Mouse (Mus musculus) thymus, adult 2 months (tissue): Measurements from ENCODE around the gene Rad51b. TPM values are rescaled to one million over a fixed set of nuclear protein-coding genes. Genes with fewer than 3 reads are reported as not detected.

ENCODE experiments used
- DNase-seq: peaks from one replicate; pipeline ENCODE4 v3.0.0; 2021
- H3K27ac ChIP-seq: fragments of 200-500 bp; 2 replicates; pipeline ENCODE4 v1.5.1; 2012; ENCODE audit warnings: low read length, control low read depth; ENCODE audit not compliant: control insufficient read depth, insufficient read depth
- H3K27me3 ChIP-seq: fragments of 200-500 bp; 2 replicates; pipeline ENCODE4 v1.6.1; 2012; ENCODE audit warnings: mild to moderate bottlenecking, low read length, moderate library complexity, mixed read lengths; ENCODE audit not compliant: control insufficient read depth, insufficient read depth
- H3K36me3 ChIP-seq: fragments of 200-500 bp; 2 replicates; pipeline ENCODE4 v1.6.1; 2012; ENCODE audit warnings: mild to moderate bottlenecking, low read length, moderate library complexity; ENCODE audit not compliant: control insufficient read depth, insufficient read depth
- H3K4me1 ChIP-seq: fragments of 200-500 bp; replicated peaks from 2 replicates; pipeline ENCODE4 v1.6.1; 2012; ENCODE audit warnings: low read length; ENCODE audit not compliant: control insufficient read depth, insufficient read depth
- H3K4me3 ChIP-seq: fragments of 200-500 bp; 2 replicates; pipeline ENCODE4 v1.5.1; 2012; ENCODE audit warnings: mild to moderate bottlenecking, low read length, control low read depth, moderate library complexity; ENCODE audit not compliant: control insufficient read depth, insufficient read depth
- CTCF ChIP-seq: fragments of 200-500 bp; IDR thresholded peaks from 2 replicates; pipeline ENCODE4 v1.5.1; 2012; ENCODE audit warnings: mild to moderate bottlenecking, control low read depth, low read length, moderate library complexity, borderline replicate concordance; ENCODE audit not compliant: control insufficient read depth, poor library complexity, insufficient read depth; ENCODE audit errors: extremely low read depth
- POLR2A ChIP-seq: fragments of 200-500 bp; IDR thresholded peaks from 2 replicates; pipeline ENCODE4 v1.6.1; 2012; ENCODE audit warnings: mild to moderate bottlenecking, low read length, control low read depth, moderate library complexity; ENCODE audit not compliant: control insufficient read depth, poor library complexity, insufficient read depth; ENCODE audit errors: extremely low read depth
- WGBS: fragments of 180-500 bp; shearing (Covaris S2); methylation state at CpG from one replicate; pipeline ENCODE4 v1.1.7; 2018; 5-methylcytosine and 5-hydroxymethylcytosine counted together
- polyA plus RNA-seq: library from polyadenylated mRNA; depleted of rRNA; stranded (reverse); fragments of >200 nt; gene quantifications from 2 replicates; pipeline ENCODE4 v1.2.3, GENCODE M21; 2012

Rad51b gene
- polyA plus RNA-seq, 1 experiment, result 1.1 TPM

- Histone ChIP-seq H3K4me1 (peaks cover 24% of the 10 kb centered on the region), H3K27ac (no peak overlapping the region), H3K36me3 (no peaks in the 10 kb centered on the region), H3K4me3 (no peak overlapping the region), H3K27me3 (no peaks in the 10 kb centered on the region)
- 79% methylated on average over 4 of the region's 4 CpGs for WGBS
- TF ChIP-seq POLR2A (no peak), CTCF (no peak)
- no peak for DNase-seq
Measured at GRCm38 (mm10) chr12:79827735-79828134, 530.7 kb downstream of the Rad51b start.

DNA sequence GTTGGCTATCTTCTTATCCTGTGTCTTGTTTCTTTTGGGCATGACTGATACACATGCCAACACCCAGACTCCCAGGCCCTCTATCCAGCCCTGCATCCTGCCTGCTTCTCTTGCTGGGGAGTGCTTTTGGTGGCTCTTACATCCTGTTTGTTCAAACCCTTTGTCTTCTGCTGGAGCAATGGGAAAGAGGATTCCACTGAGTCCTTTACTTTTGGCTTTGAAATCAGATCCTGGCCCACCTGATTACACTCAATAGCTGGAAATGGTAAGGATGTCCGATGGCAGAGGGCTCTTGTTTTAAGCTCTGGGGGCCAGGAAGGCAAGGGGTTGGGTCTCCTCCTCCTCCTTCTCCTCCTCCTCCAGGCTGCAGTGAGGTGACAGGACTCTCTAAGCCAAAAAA is 533.6 kb downstream of the Rad51b start:
- peak overlapping the region; percentile 88 for H3K27ac ChIP-seq
- no peak overlapping the region for H3K4me3 ChIP-seq
- TF ChIP-seq POLR2A, result no peak
- no peak for TF ChIP-seq CTCF
- H3K36me3 ChIP-seq, result no peaks in the 10 kb centered on the region
- H3K27me3 ChIP-seq, result no peaks in the 10 kb centered on the region
- DNase-seq, result no peak
- peaks cover 27% of the 10 kb centered on the region for H3K4me1 ChIP-seq
- 52% methylated on average over 1 of the region's 1 CpGs for WGBS

DNA sequence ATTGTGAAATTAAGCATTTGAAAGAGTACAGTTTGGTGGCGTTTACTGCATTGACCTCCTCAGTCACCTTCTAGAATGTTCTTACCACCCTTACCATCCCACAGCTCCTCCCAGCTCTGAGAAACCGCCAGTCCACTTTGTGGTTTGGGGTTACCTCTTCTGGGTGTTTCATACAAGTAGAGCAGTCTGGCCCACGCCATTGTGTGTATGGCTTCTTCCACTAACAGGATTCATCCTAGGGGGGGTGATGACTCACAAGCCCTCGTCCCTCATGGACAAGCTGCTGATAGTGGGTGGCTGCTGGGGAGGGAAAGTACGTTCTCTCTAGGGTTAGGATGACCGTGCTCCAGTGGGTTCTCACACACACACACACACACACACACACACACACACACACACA is 535.5 kb downstream of the Rad51b start:
- WGBS, result 34% methylated on average over 6 of the region's 6 CpGs

GRCm38 (mm10) chr12:79835521-79835920 is 538.4 kb downstream of the Rad51b start:
- no peaks in the 10 kb centered on the region for H3K36me3 ChIP-seq
- H3K27ac ChIP-seq, result no peak overlapping the region
- no peaks in the 10 kb centered on the region for H3K27me3 ChIP-seq
- no peak for DNase-seq
- 97% methylated on average over 8 of the region's 8 CpGs for WGBS
- TF ChIP-seq POLR2A (no peak), CTCF (no peak)
- H3K4me3 ChIP-seq, result no peak overlapping the region
- peaks cover 44% of the 10 kb centered on the region for H3K4me1 ChIP-seq

More for the DNA sequence above, 535.5 kb downstream of the Rad51b start:
- H3K4me3 ChIP-seq, result no peak overlapping the region
- no peak overlapping the region for H3K27ac ChIP-seq
- H3K4me1 ChIP-seq, result peaks cover 22% of the 10 kb centered on the region
- DNase-seq, result no peak
- TF ChIP-seq POLR2A (no peak), CTCF (no peak)
- no peaks in the 10 kb centered on the region for H3K27me3 ChIP-seq
- no peaks in the 10 kb centered on the region for H3K36me3 ChIP-seq

DNA sequence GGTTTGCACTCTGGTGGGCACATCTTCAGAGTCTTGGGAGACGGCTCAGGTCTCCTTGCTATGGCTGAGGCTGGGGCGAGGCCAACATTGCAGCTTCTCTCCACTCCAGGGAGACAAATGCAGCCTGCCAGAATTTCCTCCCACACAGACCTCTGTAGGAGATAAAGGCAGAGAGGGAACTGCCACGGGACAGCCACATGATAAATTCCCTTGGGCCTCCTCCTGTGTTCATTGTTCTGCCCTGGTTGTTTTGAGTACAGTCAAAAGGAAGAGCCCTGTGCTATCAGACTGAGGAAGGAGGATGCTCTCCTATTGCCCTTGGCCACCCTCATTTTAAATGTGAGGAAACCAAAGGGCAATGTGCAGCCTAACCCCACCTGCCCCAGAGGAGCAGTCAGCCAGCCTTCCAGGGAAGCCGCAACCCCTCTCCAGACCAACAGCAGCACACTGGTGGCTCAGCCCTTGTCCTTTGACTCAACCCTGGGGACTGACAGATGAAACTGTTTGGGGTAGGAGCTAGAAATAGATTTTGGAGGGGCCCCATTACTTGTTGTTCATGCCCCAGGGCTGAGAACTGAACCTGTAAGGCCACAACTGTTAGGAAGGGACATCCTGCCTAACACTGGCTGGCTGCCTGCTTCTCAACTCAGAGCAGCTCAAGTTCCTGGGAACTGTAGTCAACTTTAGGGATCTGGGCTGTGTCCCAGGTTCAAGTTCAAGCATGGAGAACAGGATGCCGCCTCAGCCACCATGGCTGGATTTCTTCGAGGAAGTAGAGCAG is 541.3 kb downstream of the Rad51b start:
- no peak for DNase-seq
- 70% methylated on average over 6 of the region's 6 CpGs for WGBS
- H3K4me3 ChIP-seq, result no peak overlapping the region
- no peak for TF ChIP-seq CTCF
- TF ChIP-seq POLR2A, result no peak
- H3K27ac ChIP-seq, result no peak overlapping the region
- H3K27me3 ChIP-seq, result no peaks in the 10 kb centered on the region
- H3K4me1 ChIP-seq, result peaks cover 42% of the 10 kb centered on the region
- H3K36me3 ChIP-seq, result no peaks in the 10 kb centered on the region

- H3K27ac ChIP-seq, result peak overlapping the region; percentile 25; the same call in 1 of the 2 replicates
- H3K27me3 ChIP-seq, result no peaks in the 10 kb centered on the region
- H3K4me3 ChIP-seq, result no peak overlapping the region
- DNase-seq, result no peak
- WGBS, result 74% methylated on average over 12 of the region's 12 CpGs
- H3K4me1 ChIP-seq, result peaks cover 52% of the 10 kb centered on the region
- no peaks in the 10 kb centered on the region for H3K36me3 ChIP-seq
- TF ChIP-seq POLR2A (no peak), CTCF (no peak)
Measured at GRCm38 (mm10) chr12:79839096-79839941, 542.2 kb downstream of the Rad51b start.
